Mouse (Mus musculus) 3134 (cell line): ENCODE data around the gene Faf1.
"Not testable (repeated sequence)": the region's sequence is repeated elsewhere in the genome, so short reads cannot be mapped to it uniquely, and the experiment has no call there.

ENCODE experiments used
- DNase-seq: peaks from one replicate; pipeline ENCODE4 v3.0.0-alpha.2; 2011; ENCODE audit warnings: low spot score; ENCODE audit not compliant: insufficient read length; ENCODE audit errors: extremely low read depth

Faf1 gene

GRCm38 (mm10) chr4:109665101-109665981 lies 11.0 kb upstream of the Faf1 start:
- DNase-seq, result peak; percentile 65

GRCm38 (mm10) chr4:109665982-109666460 lies 10.4 kb upstream of the Faf1 start:
- DNase-seq, result peak; percentile 82

- peak; percentile 92 for DNase-seq
Observed at GRCm38 (mm10) chr4:109666461-109667269, 9.7 kb upstream of the Faf1 start, which contains the start of gene Cdkn2c. TSS of gene Cdkn2c (minus strand) at chr4:109667189.

- no peak for DNase-seq
Observed at GRCm38 (mm10) chr4:109667518-109667917, 8.9 kb upstream of the Faf1 start.

GRCm38 (mm10) chr4:109670213-109670612 lies 6.2 kb upstream of the Faf1 start:
- DNase-seq, result no peak

GRCm38 (mm10) chr4:109671941-109672340 lies 4.4 kb upstream of the Faf1 start:
- no peak for DNase-seq

- no peak for DNase-seq
Observed at GRCm38 (mm10) chr4:109674097-109674496, 2.3 kb upstream of the Faf1 start.

- DNase-seq, result no peak
Observed at GRCm38 (mm10) chr4:109677221-109677620, 833 bp downstream of the Faf1 start.

GRCm38 (mm10) chr4:109683561-109683960 lies 7.2 kb downstream of the Faf1 start:
- DNase-seq, result no peak

GRCm38 (mm10) chr4:109692674-109693073 lies 16.3 kb downstream of the Faf1 start:
- DNase-seq, result no peak

GRCm38 (mm10) chr4:109700727-109701126 lies 24.3 kb downstream of the Faf1 start:
- DNase-seq, result not testable (repeated sequence)

- DNase-seq, result no peak
Observed at GRCm38 (mm10) chr4:109703568-109703967, 27.2 kb downstream of the Faf1 start.

- no peak for DNase-seq
Observed at GRCm38 (mm10) chr4:109705349-109705748, 29.0 kb downstream of the Faf1 start.

GRCm38 (mm10) chr4:109719281-109719680 lies 42.9 kb downstream of the Faf1 start:
- no peak for DNase-seq

GRCm38 (mm10) chr4:109729281-109729680 lies 52.9 kb downstream of the Faf1 start:
- no peak for DNase-seq

- no peak for DNase-seq
Observed at GRCm38 (mm10) chr4:109735754-109736153, 59.4 kb downstream of the Faf1 start.

GRCm38 (mm10) chr4:109743984-109744383 lies 67.6 kb downstream of the Faf1 start:
- no peak for DNase-seq

- no peak for DNase-seq
Observed at GRCm38 (mm10) chr4:109759031-109759430, 82.6 kb downstream of the Faf1 start.

- no peak for DNase-seq
Observed at GRCm38 (mm10) chr4:109759901-109760300, 83.5 kb downstream of the Faf1 start.

GRCm38 (mm10) chr4:109760501-109760900 lies 84.1 kb downstream of the Faf1 start:
- DNase-seq, result no peak

GRCm38 (mm10) chr4:109762768-109763501 lies 86.5 kb downstream of the Faf1 start:
- DNase-seq, result no peak
